23 mouse cellular contexts compared by ENCODE assay signal in genomic region chr9:44047571-44048490, GRCm38 (mm10). TPM values are rescaled to one million over a fixed set of nuclear protein-coding genes. Genes with fewer than 3 reads are reported as not detected.
DNase-seq lines count a peak whose midpoint lies in the region.
"Had no signal": no experiment of that assay in that cellular context is flagged by ENCODE, and none has a peak within 500 bp of the region (broad histone marks: within the 10 kb centered on the region; RNA-seq: fewer than 3 reads in every experiment).

No protein-coding gene starts in this region.

- DNase-seq in heart, adult 9 months (ENCODE audit: low spot score in 2 of 2), result peak; percentile 97 to 98
- DNase-seq in heart, adult 18-20 months, result no peak
- DNase-seq in layer of hippocampus, adult 9-11 months, result peak; percentile 98
- DNase-seq in layer of hippocampus, postnatal 10 days (ENCODE audit: low spot score in 2 of 2), result no peak
- peak; percentile 26 for DNase-seq in thymus, postnatal 25 days
- DNase-seq in thymus, postnatal 0 days (ENCODE audit: low spot score), result no peak
- DNase-seq in urinary bladder, adult 18-20 months (ENCODE audit: low spot score in 2 of 2), result no peak
- DNase-seq: adrenal gland, postnatal 14 days; cerebellum, postnatal 25 days; left cerebral cortex, postnatal 4 days; lung, postnatal 4 days; right cerebral cortex, postnatal 4 days had no signal

RNA-seq across cellular contexts. Expression of gene Thy1, which starts 4.6 kb away (rescaled TPM):
- total RNA-seq in heart, adult 18-20 months (2021), result 10 to 100 TPM; 10.5 to 16.5 TPM
- total RNA-seq in layer of hippocampus, postnatal 10 days (2021), result 100 to 1,000 TPM; 644 to 646 TPM
- 415 and 436 TPM in 2 replicates for polyA plus RNA-seq in thymus, postnatal 0 days (2015; fragmentation: Nextera tagmentation; extraction: Ambion mirVana)
- polyA plus RNA-seq: C2C12; erythroblast, embryonic 14.5 days; forebrain, embryonic 12.5 days had no signal

RNA-seq across cellular contexts. Expression of gene Usp2, which starts 19.0 kb away (rescaled TPM):
- 10 to 100 TPM; 89.8 to 95.9 TPM for total RNA-seq in heart, adult 18-20 months (2021)
- total RNA-seq in layer of hippocampus, postnatal 10 days (2021), result 10 to 100 TPM; 41.7 to 47.2 TPM
- polyA plus RNA-seq in thymus, postnatal 0 days (2015; fragmentation: Nextera tagmentation; extraction: Ambion mirVana), result 7.4 and 13.1 TPM in 2 replicates
- polyA plus RNA-seq: erythroblast, embryonic 14.5 days had no signal

RNA-seq across cellular contexts. Expression of gene Mfrp, which starts 53.7 kb away (rescaled TPM):
- not detected for total RNA-seq in heart, adult 18-20 months (2021)
- 1 to 10 TPM in 1 of 2 experiments, not detected in 1; 2.4 TPM for total RNA-seq in layer of hippocampus, postnatal 10 days (2021)
- polyA plus RNA-seq in thymus, postnatal 0 days (2015; fragmentation: Nextera tagmentation; extraction: Ambion mirVana), result not detected in 2 replicates
- total RNA-seq: adrenal gland, postnatal 14 days; gastrocnemius, adult 2 months; gastrocnemius, postnatal 4 days; left cerebral cortex, postnatal 4 days; liver, adult 2 months had no signal
- polyA plus RNA-seq: activated CD4-positive, CD25-positive, alpha-beta regulatory T cell, adult 4 months; erythroblast, embryonic 14.5 days; heart, postnatal 0 days; large intestine, adult 2 months; liver, adult 2 months; liver, embryonic 16.5 days; neural tube, embryonic 14.5 days had no signal

RNA-seq across cellular contexts. Expression of gene C1qtnf5, which starts 59.2 kb away (rescaled TPM):
- total RNA-seq in heart, adult 18-20 months (2021), result 1 to 10 TPM; 5.6 to 5.9 TPM
- 10 to 100 TPM; 16.0 to 17.6 TPM for total RNA-seq in layer of hippocampus, postnatal 10 days (2021)
- 1.2 and 2.0 TPM in 2 replicates for polyA plus RNA-seq in thymus, postnatal 0 days (2015; fragmentation: Nextera tagmentation; extraction: Ambion mirVana)
- polyA plus RNA-seq: activated CD4-positive, CD25-positive, alpha-beta regulatory T cell, adult 4 months had no signal

Comparison
In these comparisons a context has a peak if more than half of its experiments do, and no peak if none do; other contexts are left out.
1. DNase-seq: peak in heart, adult 9 months (2 of 2), layer of hippocampus, adult 9-11 months (single experiment) and thymus, postnatal 25 days (single experiment); none in heart, adult 18-20 months (0 of 2), layer of hippocampus, postnatal 10 days (0 of 2), thymus, postnatal 0 days (single experiment) and urinary bladder, adult 18-20 months (0 of 2).
2. RNA of gene Thy1, which starts 4.6 kb away (total RNA-seq): 644 to 646 TPM in layer of hippocampus, postnatal 10 days; 10.5 to 16.5 TPM in heart, adult 18-20 months; every median in the first group is over 10 times any median in the second.